Mouse (Mus musculus) neural tube, embryonic 13.5 days (tissue): ENCODE measurements around the gene Sertad2. TPM values are rescaled to one million over a fixed set of nuclear protein-coding genes. Genes with fewer than 3 reads are reported as not detected.

Experiments
- ATAC-seq: fragments of 200-750 bp; cut with Nextera tagmentation; 2 replicates; pipeline ENCODE4 v1.8.0; 2017; ENCODE audit warnings: low read depth, mild to moderate bottlenecking, moderate TSS enrichment, moderate library complexity
- H3K27ac ChIP-seq: fragments of 300-500 bp; sonication (generic); replicated peaks from 2 replicates; pipeline ENCODE4 v1.5.1; 2015; ENCODE audit warnings: moderate library complexity, mild to moderate bottlenecking, inconsistent platforms
- H3K27me3 ChIP-seq: fragments of 300-500 bp; sonication (generic); 2 replicates; pipeline ENCODE4 v1.6.1; 2015; ENCODE audit warnings: mild to moderate bottlenecking, inconsistent platforms
- H3K36me3 ChIP-seq: fragments of 300-500 bp; sonication (generic); 2 replicates; pipeline ENCODE4 v1.6.1; 2015; ENCODE audit warnings: mild to moderate bottlenecking, inconsistent platforms
- H3K4me1 ChIP-seq: fragments of 300-500 bp; sonication (generic); replicated peaks from 2 replicates; pipeline ENCODE4 v1.6.1; 2015; ENCODE audit warnings: inconsistent platforms
- H3K4me2 ChIP-seq: fragments of 300-500 bp; sonication (generic); 2 replicates; pipeline ENCODE4 v1.6.1; 2015; ENCODE audit warnings: inconsistent platforms, mild to moderate bottlenecking, moderate library complexity
- H3K4me3 ChIP-seq: fragments of 300-500 bp; sonication (generic); 2 replicates; pipeline ENCODE4 v1.5.1; 2015; ENCODE audit warnings: mild to moderate bottlenecking, inconsistent platforms
- H3K9ac ChIP-seq: fragments of 300-500 bp; sonication (generic); 2 replicates; pipeline ENCODE4 v1.6.1; 2015; ENCODE audit warnings: moderate library complexity, mild to moderate bottlenecking, inconsistent platforms
- H3K9me3 ChIP-seq: fragments of 300-500 bp; sonication (generic); 2 replicates; pipeline ENCODE4 v1.6.1; 2016; ENCODE audit warnings: inconsistent platforms
- WGBS: fragments of 180-500 bp; shearing (Covaris S2); methylation state at CpG from one replicate; pipeline ENCODE4 v1.1.7; 2015; 5-methylcytosine and 5-hydroxymethylcytosine counted together
- polyA plus RNA-seq: library from polyadenylated mRNA; unstranded; fragments of >200 nt; fragmentation: Nextera tagmentation; extraction: Ambion mirVana; gene quantifications from 2 replicates; pipeline ENCODE4 v1.2.1, GENCODE M21; 2015

Gene Sertad2
- polyA plus RNA-seq, 1 experiment from 2014 or later, result 29.8 TPM

GRCm38 (mm10) chr11:20655795-20656710 lies 113.0 kb downstream of the Sertad2 start:
- peak overlapping the region; percentile 8 for H3K4me3 ChIP-seq
- peak; percentile 86 for ATAC-seq
- peak overlapping the region; percentile 91 for H3K27ac ChIP-seq
- H3K9me3 ChIP-seq, result no peaks in the 10 kb centered on the region
- H3K4me1 ChIP-seq, result peaks cover 48% of the 10 kb centered on the region
- H3K4me2 ChIP-seq, result peak overlapping the region; percentile 46
- 15% methylated on average over 18 of the region's 18 CpGs for WGBS
- H3K9ac ChIP-seq, result peak overlapping the region; percentile 57
- H3K27me3 ChIP-seq, result no peaks in the 10 kb centered on the region
- no peaks in the 10 kb centered on the region for H3K36me3 ChIP-seq

DNA sequence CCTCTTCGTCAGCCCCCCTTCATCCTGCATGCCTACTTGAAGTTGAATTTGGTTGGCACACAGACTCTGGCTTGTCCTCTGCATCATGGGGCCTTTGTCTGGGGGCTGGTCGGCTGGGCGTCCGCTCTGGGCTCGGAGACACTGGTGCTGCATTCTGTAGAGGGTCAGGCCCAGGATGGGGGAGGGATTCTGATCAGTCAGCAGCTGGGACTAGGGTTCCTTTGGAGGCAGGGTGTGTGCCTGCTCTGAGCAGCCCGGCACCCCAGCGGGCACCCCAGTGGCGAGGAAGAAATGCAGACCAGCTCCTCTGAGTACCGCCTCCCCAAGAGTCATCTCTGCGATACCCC lies 113.6 kb downstream of the Sertad2 start:
- Histone ChIP-seq H3K4me2 (peak overlapping the region; percentile 46), H3K27me3 (no peaks in the 10 kb centered on the region), H3K4me1 (peaks cover 43% of the 10 kb centered on the region), H3K36me3 (no peaks in the 10 kb centered on the region), H3K4me3 (peak overlapping the region; percentile 8), H3K9me3 (no peaks in the 10 kb centered on the region), H3K27ac (peak overlapping the region; percentile 91), H3K9ac (peak overlapping the region; percentile 57)
- peak; percentile 33 for ATAC-seq
- 11% methylated on average over 10 of the region's 10 CpGs for WGBS

GRCm38 (mm10) chr11:20659094-20659493 lies 116.0 kb downstream of the Sertad2 start:
- Histone ChIP-seq H3K9ac (no peak overlapping the region), H3K4me1 (peaks cover 42% of the 10 kb centered on the region), H3K36me3 (no peaks in the 10 kb centered on the region), H3K27ac (0 out of 2 replicates have a peak overlapping the region, but pooled peaks have one; percentile 18), H3K27me3 (no peaks in the 10 kb centered on the region), H3K4me2 (no peak overlapping the region), H3K9me3 (no peaks in the 10 kb centered on the region), H3K4me3 (no peak overlapping the region)
- ATAC-seq, result no peak
- 74% methylated on average over 3 of the region's 3 CpGs for WGBS

- H3K4me2 ChIP-seq, result no peak overlapping the region
- no peaks in the 10 kb centered on the region for H3K9me3 ChIP-seq
- no peaks in the 10 kb centered on the region for H3K36me3 ChIP-seq
- no peaks in the 10 kb centered on the region for H3K27me3 ChIP-seq
- H3K27ac ChIP-seq, result no peak overlapping the region
- H3K9ac ChIP-seq, result no peak overlapping the region
- no peak for ATAC-seq
- H3K4me1 ChIP-seq, result peaks cover 36% of the 10 kb centered on the region
- H3K4me3 ChIP-seq, result no peak overlapping the region
- 90% methylated on average over 14 of the region's 14 CpGs for WGBS
These were observed 117.4 kb downstream of the Sertad2 start for GRCm38 (mm10) chr11:20660111-20661097.

- Histone ChIP-seq H3K27me3 (no peaks in the 10 kb centered on the region), H3K9ac (no peak overlapping the region), H3K4me2 (no peak overlapping the region), H3K27ac (no peak overlapping the region), H3K4me1 (peaks cover 26% of the 10 kb centered on the region), H3K4me3 (no peak overlapping the region), H3K36me3 (no peaks in the 10 kb centered on the region), H3K9me3 (no peaks in the 10 kb centered on the region)
- no peak for ATAC-seq
- WGBS, result 41% methylated on average over 4 of the region's 4 CpGs
These were observed 118.6 kb downstream of the Sertad2 start for GRCm38 (mm10) chr11:20661652-20662051.

- peaks cover 16% of the 10 kb centered on the region for H3K4me1 ChIP-seq
- no peak for ATAC-seq
- H3K36me3 ChIP-seq, result no peaks in the 10 kb centered on the region
- H3K27me3 ChIP-seq, result no peaks in the 10 kb centered on the region
- no peak overlapping the region for H3K4me3 ChIP-seq
- no peak overlapping the region for H3K4me2 ChIP-seq
- 68% methylated on average over 7 of the region's 7 CpGs for WGBS
- H3K9me3 ChIP-seq, result no peaks in the 10 kb centered on the region
- H3K27ac ChIP-seq, result no peak overlapping the region
- no peak overlapping the region for H3K9ac ChIP-seq
These were observed 119.8 kb downstream of the Sertad2 start for GRCm38 (mm10) chr11:20662811-20663210.

DNA sequence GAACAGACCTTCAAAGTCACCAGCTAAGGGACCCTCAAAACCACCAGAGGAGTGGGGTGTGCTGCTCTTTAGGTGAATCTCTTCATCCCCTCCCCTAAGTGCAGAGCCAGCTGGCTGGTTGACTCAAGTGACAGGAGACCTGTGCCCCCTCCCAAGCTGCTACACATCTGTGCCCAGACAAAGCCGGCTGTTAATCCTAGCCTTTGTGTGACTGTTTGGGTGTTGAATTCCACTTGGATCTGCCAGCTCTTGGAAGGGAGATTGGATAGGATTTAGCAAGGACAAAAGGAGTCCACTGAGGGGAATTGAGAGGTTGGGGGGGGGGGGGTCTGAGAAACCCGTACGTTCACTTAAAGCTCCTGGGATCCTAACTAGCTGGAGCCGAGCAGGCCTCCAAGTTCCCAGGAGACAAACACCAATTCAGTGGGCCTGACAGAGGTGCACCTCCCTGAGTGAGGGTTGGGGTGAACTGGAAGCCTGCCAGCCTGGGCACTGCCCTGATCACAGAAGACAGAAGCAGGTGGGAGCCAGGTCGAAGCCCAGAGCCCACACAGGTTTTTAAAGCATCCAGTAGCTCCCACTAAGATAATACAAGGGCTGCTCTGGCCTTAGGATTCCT lies 120.6 kb downstream of the Sertad2 start:
- H3K4me1 ChIP-seq, result peaks cover 16% of the 10 kb centered on the region
- no peaks in the 10 kb centered on the region for H3K36me3 ChIP-seq
- H3K4me3 ChIP-seq, result no peak overlapping the region
- H3K9ac ChIP-seq, result 0 out of 2 replicates have a peak overlapping the region, but pooled peaks have one; percentile 31
- 27% methylated on average over 5 of the region's 5 CpGs for WGBS
- H3K9me3 ChIP-seq, result no peaks in the 10 kb centered on the region
- ATAC-seq, result no peak
- H3K27me3 ChIP-seq, result no peaks in the 10 kb centered on the region
- H3K4me2 ChIP-seq, result no peak overlapping the region
- peak overlapping the region; percentile 49; the same call in 1 of the 2 replicates for H3K27ac ChIP-seq

GRCm38 (mm10) chr11:20664878-20665277 lies 121.8 kb downstream of the Sertad2 start:
- Histone ChIP-seq H3K9me3 (no peaks in the 10 kb centered on the region), H3K36me3 (no peaks in the 10 kb centered on the region), H3K4me2 (no peak overlapping the region), H3K27ac (no peak overlapping the region), H3K4me3 (no peak overlapping the region), H3K4me1 (peaks cover 16% of the 10 kb centered on the region), H3K9ac (no peak overlapping the region), H3K27me3 (no peaks in the 10 kb centered on the region)
- 53% methylated on average over 9 of the region's 9 CpGs for WGBS
- no peak for ATAC-seq

DNA sequence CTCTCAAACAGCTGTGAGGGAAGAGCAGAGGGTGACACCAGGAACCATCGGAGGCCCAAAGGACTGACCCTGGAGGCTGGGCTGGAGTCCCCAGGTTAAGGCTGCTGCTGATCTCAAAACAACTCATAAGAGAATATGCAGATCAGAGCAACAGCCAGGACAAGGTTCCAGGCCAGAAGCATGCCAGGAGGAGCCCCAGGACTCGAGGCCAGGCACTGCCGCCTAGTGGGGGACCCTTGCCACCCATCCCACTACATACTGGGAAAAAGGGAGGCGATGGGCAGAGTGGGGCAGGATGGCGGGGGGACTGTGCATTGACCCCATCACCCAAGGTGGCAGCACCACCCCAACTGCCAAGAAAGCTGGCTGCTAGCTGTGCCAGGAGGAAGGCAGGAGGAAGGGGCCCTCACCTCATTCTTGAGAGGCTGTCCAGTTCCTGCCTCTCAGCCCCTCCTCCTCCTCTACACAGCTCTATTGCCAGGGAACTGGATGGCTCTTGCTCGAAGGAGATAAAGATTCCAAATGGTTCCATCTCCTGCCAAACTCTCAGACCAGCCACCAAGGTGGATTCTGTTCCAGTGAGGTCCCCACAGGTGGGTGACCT lies 128.8 kb downstream of the Sertad2 start:
- no peak; the same call in 1 of the 2 replicates for ATAC-seq
- Histone ChIP-seq H3K4me3 (no peak overlapping the region), H3K9me3 (no peaks in the 10 kb centered on the region), H3K4me2 (no peak overlapping the region), H3K27ac (no peak overlapping the region), H3K9ac (no peak overlapping the region), H3K36me3 (no peaks in the 10 kb centered on the region), H3K27me3 (no peaks in the 10 kb centered on the region), H3K4me1 (no peaks in the 10 kb centered on the region)
- 55% methylated on average over 6 of the region's 6 CpGs for WGBS

GRCm38 (mm10) chr11:20672513-20672912 lies 129.5 kb downstream of the Sertad2 start:
- H3K4me3 ChIP-seq, result no peak overlapping the region
- no peaks in the 10 kb centered on the region for H3K36me3 ChIP-seq
- H3K4me2 ChIP-seq, result no peak overlapping the region
- no peaks in the 10 kb centered on the region for H3K4me1 ChIP-seq
- ATAC-seq, result no peak
- no peaks in the 10 kb centered on the region for H3K9me3 ChIP-seq
- WGBS, result 81% methylated on average over 6 of the region's 6 CpGs
- H3K27ac ChIP-seq, result no peak overlapping the region
- H3K9ac ChIP-seq, result no peak overlapping the region
- H3K27me3 ChIP-seq, result no peaks in the 10 kb centered on the region

GRCm38 (mm10) chr11:20679396-20679795 lies 136.3 kb downstream of the Sertad2 start:
- Histone ChIP-seq H3K9ac (no peak overlapping the region), H3K9me3 (no peaks in the 10 kb centered on the region), H3K4me3 (no peak overlapping the region), H3K4me2 (no peak overlapping the region), H3K27me3 (no peaks in the 10 kb centered on the region), H3K36me3 (peaks cover 4% of the 10 kb centered on the region), H3K4me1 (no peaks in the 10 kb centered on the region), H3K27ac (no peak overlapping the region)
- 84% methylated on average over 2 of the region's 2 CpGs for WGBS
- ATAC-seq, result no peak
